Comparison of ENCODE assay signal across 9 mouse cellular contexts in the genomic region with DNA sequence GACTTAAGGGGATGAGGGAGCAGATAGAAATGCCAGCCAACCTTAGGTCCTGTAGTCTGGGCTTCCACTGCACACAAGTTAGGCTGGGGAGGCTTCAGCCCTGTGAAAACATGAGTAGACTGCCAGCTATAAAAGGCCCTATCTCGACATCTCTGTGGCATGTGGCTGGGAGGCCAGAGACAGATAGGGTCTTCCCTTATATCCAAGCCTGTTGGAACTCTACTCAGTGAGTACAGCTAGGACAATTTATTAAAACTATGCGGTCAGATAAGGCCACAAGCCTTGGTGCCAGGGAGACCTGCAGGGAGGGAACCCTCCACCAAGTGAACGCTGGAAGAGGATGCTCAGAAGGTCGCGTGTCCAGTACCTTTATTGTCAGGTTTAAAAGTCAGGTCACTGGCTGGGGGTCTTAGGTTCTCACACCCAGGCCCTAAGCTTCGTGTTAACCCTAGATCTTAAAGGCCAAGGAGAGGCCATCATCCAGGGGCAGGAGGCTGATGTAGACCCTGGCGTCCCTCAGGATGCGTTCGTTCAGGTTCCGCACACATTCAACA. TPM values are rescaled to one million over a fixed set of nuclear protein-coding genes. Genes with fewer than 3 reads are reported as not detected.
A peak's percentile ranks its signal among the peaks of the same experiment; 100 is the strongest.
DNase-seq lines count a peak whose midpoint lies in the region; ATAC-seq and TF ChIP-seq lines count a peak whose summit lies in the region.
"Had no signal": no experiment of that assay in that cellular context is flagged by ENCODE, and none has a peak within 500 bp of the region (broad histone marks: within the 10 kb centered on the region; RNA-seq: fewer than 3 reads in every experiment).

No protein-coding gene starts in this region.

- intact Hi-C loops in left cerebral cortex, postnatal 4 days (cut with DNase I): loop anchor here (10.0 kb wide), 1 partner anchor 722 kb away; no protein-coding TSS in a partner anchor

- peak overlapping the region; percentile 93 for H3K4me2 ChIP-seq in kidney, embryonic 15.5 days
- H3K4me2 ChIP-seq in hindbrain, embryonic 16.5 days (ENCODE audit: low read length): peak overlapping the region; percentile 92
- H3K4me2 ChIP-seq in midbrain, embryonic 16.5 days (ENCODE audit: low read length): peak overlapping the region; percentile 89

- 13% methylated on average over 10 of the region's 10 CpGs for WGBS in kidney, embryonic 15.5 days
- WGBS in hindbrain, embryonic 16.5 days: 18% methylated on average over 10 of the region's 10 CpGs
- WGBS in midbrain, embryonic 16.5 days: 24% methylated on average over 10 of the region's 10 CpGs

- no peak for TF ChIP-seq POLR2A in cortical plate, adult 2 months (IDR thresholded peaks at IDR 0.05; ENCODE audit: extremely low read depth, insufficient read depth, low read length)

- H3K36me3 ChIP-seq in kidney, embryonic 15.5 days: peaks cover 49% of the 10 kb centered on the region
- peaks cover 12% of the 10 kb centered on the region for H3K36me3 ChIP-seq in hindbrain, embryonic 16.5 days (ENCODE audit: control insufficient read depth, insufficient read depth, low read length)
- peaks cover 3% of the 10 kb centered on the region; the same call in 1 of the 2 replicates for H3K36me3 ChIP-seq in midbrain, embryonic 16.5 days (ENCODE audit: control insufficient read depth, insufficient read depth, low read length)

- TF ChIP-seq CTCF in cortical plate, adult 2 months (IDR thresholded peaks at IDR 0.05; ENCODE audit: extremely low read depth, insufficient read depth, low read length): no peak

- no peak overlapping the region for H3K9ac ChIP-seq in kidney, embryonic 15.5 days
- peak overlapping the region; percentile 92 for H3K9ac ChIP-seq in hindbrain, embryonic 16.5 days (ENCODE audit: low read depth, low read length)
- H3K9ac ChIP-seq in midbrain, embryonic 16.5 days (ENCODE audit: low read depth, low read length): peak overlapping the region; percentile 90

- peak overlapping the region; percentile 86 for H3K27ac ChIP-seq in kidney, embryonic 15.5 days
- H3K27ac ChIP-seq in cortical plate, adult 2 months (ENCODE audit: insufficient read depth, low read length): no peak overlapping the region
- peak overlapping the region; percentile 72 for H3K27ac ChIP-seq in hindbrain, embryonic 16.5 days (ENCODE audit: low read depth, low read length)
- H3K27ac ChIP-seq in midbrain, embryonic 16.5 days (ENCODE audit: low read length): 0 out of 2 replicates have a peak overlapping the region, but pooled peaks have one; percentile 40

- H3K4me1 ChIP-seq in kidney, embryonic 15.5 days: peaks cover 35% of the 10 kb centered on the region
- H3K4me1 ChIP-seq in cortical plate, adult 2 months (ENCODE audit: control insufficient read depth, insufficient read depth, low read length): no peaks in the 10 kb centered on the region
- peaks cover 8% of the 10 kb centered on the region for H3K4me1 ChIP-seq in hindbrain, embryonic 16.5 days (ENCODE audit: control insufficient read depth, insufficient read depth, low read depth, low read length)
- H3K4me1 ChIP-seq in midbrain, embryonic 16.5 days (ENCODE audit: control insufficient read depth, insufficient read depth, low read length): peaks cover 9% of the 10 kb centered on the region; the same call in 1 of the 2 replicates

- DNase-seq in kidney, adult 8-10 months: no peak
- DNase-seq in thymus, postnatal 25 days: no peak
- DNase-seq in left cerebral cortex, postnatal 4 days: no peak
- no peak for DNase-seq in kidney, postnatal 10 days
- DNase-seq: gastrocnemius, postnatal 25 days had no signal

- H3K27me3 ChIP-seq in kidney, embryonic 15.5 days: no peaks in the 10 kb centered on the region
- H3K27me3 ChIP-seq in hindbrain, embryonic 16.5 days (replicated peaks; ENCODE audit: control insufficient read depth, insufficient read depth, low read length): no peaks in the 10 kb centered on the region
- H3K27me3 ChIP-seq in midbrain, embryonic 16.5 days (ENCODE audit: control insufficient read depth, insufficient read depth, low read depth, low read length): no peaks in the 10 kb centered on the region

- H3K4me3 ChIP-seq in kidney, embryonic 15.5 days (replicated peaks): peak overlapping the region; percentile 79
- peak overlapping the region; percentile 72; the same call in 1 of the 2 replicates for H3K4me3 ChIP-seq in cortical plate, adult 2 months (ENCODE audit: insufficient read depth, low read length)
- H3K4me3 ChIP-seq in hindbrain, embryonic 16.5 days (ENCODE audit: low read length): peak overlapping the region; percentile 76
- H3K4me3 ChIP-seq in midbrain, embryonic 16.5 days (ENCODE audit: low read depth, low read length): peak overlapping the region; percentile 86

- ATAC-seq in kidney, embryonic 15.5 days (replicated peaks; ENCODE audit: low FRiP score): no peak
- no peak for ATAC-seq in hindbrain, embryonic 16.5 days
- ATAC-seq in midbrain, embryonic 16.5 days: no peak

- H3K9me3 ChIP-seq in kidney, embryonic 15.5 days (replicated peaks): no peaks in the 10 kb centered on the region
- H3K9me3 ChIP-seq in hindbrain, embryonic 16.5 days (ENCODE audit: control insufficient read depth, low read length): no peaks in the 10 kb centered on the region
- H3K9me3 ChIP-seq in midbrain, embryonic 16.5 days (replicated peaks; ENCODE audit: control insufficient read depth, low read length, poor library complexity, severe bottlenecking): no peaks in the 10 kb centered on the region

RNA-seq across cellular contexts. Expression of gene Comtd1, which starts 1.9 kb away (rescaled TPM):
- 26.2 TPM in 2 replicates for polyA plus RNA-seq in kidney, embryonic 15.5 days (2015; fragmentation: Nextera tagmentation; extraction: Ambion mirVana)
- polyA plus RNA-seq in cortical plate, adult 2 months (2012; rRNA removed): 30.2 and 31.6 TPM in 2 replicates
- polyA plus RNA-seq in hindbrain, embryonic 16.5 days (2015; fragmentation: Nextera tagmentation; extraction: Ambion mirVana): 59.2 and 68.9 TPM in 2 replicates
- polyA plus RNA-seq in midbrain, embryonic 16.5 days (2015; fragmentation: Nextera tagmentation; extraction: Ambion mirVana): 58.1 and 58.7 TPM in 2 replicates
- 10 to 100 TPM; 41.5 to 52.5 TPM for total RNA-seq in left cerebral cortex, postnatal 4 days (2021)

RNA-seq across cellular contexts. Expression of gene Vdac2, which starts 21.9 kb away (rescaled TPM):
- 318 and 328 TPM in 2 replicates for polyA plus RNA-seq in kidney, embryonic 15.5 days (2015; fragmentation: Nextera tagmentation; extraction: Ambion mirVana)
- polyA plus RNA-seq in cortical plate, adult 2 months (2012; rRNA removed): 179 and 183 TPM in 2 replicates
- 300 and 327 TPM in 2 replicates for polyA plus RNA-seq in hindbrain, embryonic 16.5 days (2015; fragmentation: Nextera tagmentation; extraction: Ambion mirVana)
- 291 and 294 TPM in 2 replicates for polyA plus RNA-seq in midbrain, embryonic 16.5 days (2015; fragmentation: Nextera tagmentation; extraction: Ambion mirVana)
- 100 to 1,000 TPM; 182 to 185 TPM for total RNA-seq in left cerebral cortex, postnatal 4 days (2021)
